Mouse (Mus musculus) lung, postnatal 36 days (tissue): ENCODE data around the gene Vps4b.
A peak's percentile ranks its signal among the peaks of the same experiment; 100 is the strongest.

Experiments used
- DNase-seq: peaks from one replicate; pipeline ENCODE4 v3.0.0; 2022; ENCODE audit warnings: mixed read lengths

Vps4b gene

DNA sequence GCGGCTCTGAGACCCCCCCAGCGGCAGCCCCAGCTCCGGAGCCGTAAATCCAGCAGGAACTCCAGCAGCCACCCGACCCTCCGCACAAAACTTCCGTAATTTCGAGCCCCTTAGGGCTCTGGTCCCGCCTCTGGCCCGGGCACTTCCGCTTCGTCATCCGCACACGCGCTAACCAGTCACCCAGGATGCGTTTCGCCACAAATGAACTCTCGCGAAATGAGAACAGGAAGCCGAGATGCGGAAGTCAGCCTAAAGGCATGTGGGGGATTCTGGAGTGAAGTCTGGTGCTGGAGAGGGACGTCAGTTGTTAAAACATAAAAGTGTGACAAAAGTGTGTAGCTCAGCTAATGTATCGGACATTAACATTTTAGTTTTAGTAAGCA lies at the start of gene Vps4b:
TSS of gene Vps4b (minus strand) at position 187 of the 383 bp plus-strand sequence.
- peak; percentile 97 for DNase-seq

DNA sequence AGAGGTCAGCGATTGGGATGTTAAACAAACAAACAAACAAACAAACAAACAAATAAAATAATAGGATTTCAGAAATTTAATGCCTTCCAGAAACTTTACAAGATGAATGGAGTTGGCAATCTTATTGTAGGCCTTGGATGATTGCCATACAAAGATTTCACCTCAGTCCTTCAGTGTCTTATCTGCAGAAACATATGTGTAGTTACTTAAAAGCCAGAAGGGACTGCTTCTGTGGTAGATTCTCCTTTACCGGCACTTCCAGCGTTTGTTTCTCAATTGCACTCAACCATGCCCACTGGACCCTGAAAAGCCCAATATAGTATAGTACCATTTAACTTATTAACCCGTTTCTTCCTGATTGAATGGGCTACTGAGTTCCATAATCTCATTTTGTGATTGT lies 32.3 kb upstream of the Vps4b start:
- no peak for DNase-seq

DNA sequence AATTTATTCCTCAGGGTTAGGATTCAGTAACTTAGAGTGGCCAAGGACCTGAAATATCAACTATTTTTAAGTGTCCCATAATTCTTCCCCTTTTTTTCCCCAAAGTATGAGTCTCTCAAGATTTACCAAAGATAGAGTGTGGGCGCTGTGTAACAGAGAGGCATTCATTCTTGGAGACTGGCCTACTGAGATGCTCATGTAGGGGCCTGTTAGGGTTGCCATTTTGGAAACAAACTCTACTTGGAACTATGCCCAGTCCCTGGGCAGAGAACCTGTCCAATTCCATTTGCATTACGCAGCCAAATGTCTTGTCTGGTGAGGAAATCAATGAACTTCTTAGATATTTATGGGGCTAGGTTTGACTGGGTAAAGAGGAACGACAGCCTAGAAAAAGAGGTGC lies 25.8 kb upstream of the Vps4b start:
- no peak for DNase-seq

DNA sequence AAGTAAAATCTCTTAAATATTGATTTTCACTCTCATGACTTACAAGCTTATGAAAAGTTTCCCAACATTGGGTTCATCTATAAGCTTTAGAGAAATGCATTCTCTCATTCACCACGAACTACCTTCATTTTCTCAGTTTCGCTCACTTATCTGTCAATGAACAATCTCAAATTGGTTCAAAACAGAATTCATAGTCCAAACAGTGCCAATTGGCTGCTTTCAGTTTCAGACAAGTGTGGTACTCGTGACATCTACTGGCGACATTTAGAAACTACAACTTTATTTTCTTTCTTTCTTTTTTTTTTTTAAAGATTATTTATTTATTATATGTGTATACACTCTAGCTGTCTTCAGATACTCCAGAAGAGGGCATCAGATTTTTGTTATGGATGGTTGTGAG lies 21.8 kb upstream of the Vps4b start:
- DNase-seq: peak; percentile 23

DNA sequence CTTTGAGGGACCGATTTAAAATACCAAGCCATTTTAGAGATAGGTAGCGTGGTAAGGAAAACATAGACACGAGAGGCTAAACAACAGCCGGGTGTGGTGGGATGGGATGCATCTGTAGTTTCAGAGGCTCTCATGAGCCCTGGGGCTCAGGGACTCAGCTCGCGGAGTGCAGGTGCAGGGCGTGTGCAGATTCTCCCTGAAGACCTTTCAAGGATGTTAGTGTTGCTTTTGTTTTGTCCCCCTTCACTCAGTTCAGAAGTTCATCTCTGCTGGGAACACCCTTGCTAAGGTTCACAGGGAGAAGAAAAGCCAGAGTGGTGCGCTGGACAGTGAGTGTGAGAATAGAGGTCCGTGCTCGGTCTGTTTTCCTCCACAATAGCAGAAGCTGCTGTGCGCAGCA lies 20.2 kb upstream of the Vps4b start:
- no peak for DNase-seq

DNA sequence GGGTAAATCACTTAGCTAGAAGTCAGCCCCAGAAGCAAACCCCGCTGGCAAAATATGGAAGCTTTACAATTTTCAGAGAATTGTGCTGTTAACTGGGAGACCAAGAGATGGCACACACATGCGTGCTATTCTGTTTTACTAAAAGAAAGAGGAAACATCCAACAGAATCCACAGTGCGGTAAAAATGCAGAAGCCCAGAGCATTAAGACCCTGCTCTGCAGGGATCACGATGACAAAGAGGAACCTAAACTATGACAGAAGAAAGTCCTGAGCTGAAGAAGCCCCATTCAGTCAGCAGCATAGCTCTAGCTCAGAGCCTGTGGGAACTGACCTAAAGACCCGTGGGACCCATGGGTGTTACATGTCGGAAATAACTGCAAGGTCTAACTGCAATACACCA lies 18.7 kb upstream of the Vps4b start:
- no peak for DNase-seq

DNA sequence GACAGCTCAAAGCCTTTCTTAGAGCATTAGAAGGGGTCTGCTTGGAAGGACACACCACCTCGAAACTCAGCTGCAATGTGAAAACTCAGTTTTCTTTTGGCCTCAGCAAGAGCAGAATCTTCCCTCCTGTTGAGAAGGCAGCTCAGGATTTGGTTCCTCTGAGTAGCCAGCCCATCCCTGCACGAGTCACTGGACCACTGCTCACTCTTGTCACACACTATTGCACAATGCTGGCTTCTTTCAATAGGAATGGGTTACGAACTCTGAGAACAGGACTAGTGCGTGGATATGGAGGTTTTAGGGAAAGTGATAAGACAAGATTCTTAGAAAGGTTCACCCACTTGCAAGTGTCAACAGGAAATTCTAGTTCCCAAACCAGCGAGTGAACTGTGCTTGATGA lies 18.3 kb upstream of the Vps4b start:
- DNase-seq: no peak

DNA sequence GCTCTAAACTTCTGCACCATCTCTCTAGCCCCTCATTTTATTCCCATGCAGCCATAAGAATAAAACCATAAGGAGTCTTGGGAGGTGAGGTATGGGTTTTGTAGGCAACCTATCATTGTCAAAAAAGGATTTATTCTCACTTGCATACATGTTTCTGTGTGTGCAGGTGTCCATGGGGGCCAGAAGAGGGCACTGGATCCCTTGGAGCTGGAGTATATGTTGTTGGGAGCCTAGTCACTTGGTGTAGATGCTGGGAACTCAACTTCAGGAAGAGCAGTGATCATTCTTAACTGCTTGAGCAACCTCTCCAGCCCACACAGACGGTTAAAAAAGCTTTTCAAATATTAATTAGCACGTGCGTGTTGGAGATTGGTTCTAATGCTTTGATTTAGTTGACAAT lies 3.4 kb upstream of the Vps4b start:
- no peak for DNase-seq

DNA sequence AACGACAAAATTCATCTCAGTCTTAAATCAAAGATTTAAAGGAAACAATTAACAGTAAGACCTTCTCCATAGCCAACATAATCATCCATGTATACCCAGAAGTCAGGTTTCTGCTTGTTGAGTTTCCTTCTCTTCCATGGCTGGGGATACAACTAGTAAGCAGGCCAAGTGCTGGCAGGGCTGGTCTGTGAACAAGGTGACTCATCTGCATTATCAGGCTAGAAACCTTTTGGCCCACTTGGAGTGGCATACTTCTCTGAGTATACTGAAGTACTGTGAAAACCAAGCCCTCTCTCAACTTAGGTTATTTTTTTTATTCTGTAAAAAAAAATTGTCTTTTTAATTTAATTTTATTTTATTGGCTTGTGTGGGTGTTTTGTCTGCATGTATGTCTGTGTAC lies 2.9 kb upstream of the Vps4b start:
- DNase-seq: peak; percentile 51

DNA sequence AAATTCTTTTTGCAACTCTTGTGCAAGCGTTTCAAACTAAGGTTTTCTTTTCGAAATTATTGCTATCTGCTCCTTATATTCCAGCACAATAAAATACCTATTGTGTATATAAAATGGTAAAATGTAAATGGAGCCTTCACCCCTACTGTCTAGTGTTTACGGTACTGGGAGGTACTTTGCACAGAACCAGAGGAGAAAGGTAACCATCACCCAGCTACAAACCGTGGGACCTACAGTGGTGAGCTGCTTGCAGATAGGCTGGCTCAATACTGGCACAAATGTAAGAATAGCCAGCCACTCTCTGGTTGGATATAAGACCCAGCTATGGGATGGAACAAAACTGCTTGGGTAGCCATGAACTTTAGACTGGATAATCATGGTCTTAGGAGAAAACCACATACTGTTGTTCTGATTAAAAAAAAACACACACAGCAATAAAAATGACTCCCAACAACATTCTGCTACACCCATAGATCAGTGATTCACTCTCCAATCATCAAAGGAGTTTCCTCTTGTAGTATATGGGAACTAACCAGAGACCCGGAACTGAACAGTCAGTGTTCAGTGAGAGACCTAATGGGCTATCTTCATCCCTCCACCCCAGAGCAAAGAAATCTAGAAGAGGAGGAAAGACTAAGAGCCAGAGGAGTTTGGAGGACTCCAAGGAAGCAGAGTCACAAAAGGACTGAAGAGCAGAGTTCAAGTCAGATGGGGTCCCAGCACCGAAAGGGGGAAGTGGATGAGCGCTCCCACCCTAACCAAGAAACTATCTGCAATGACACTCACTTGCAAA lies 655 bp upstream of the Vps4b start:
- no peak for DNase-seq

DNA sequence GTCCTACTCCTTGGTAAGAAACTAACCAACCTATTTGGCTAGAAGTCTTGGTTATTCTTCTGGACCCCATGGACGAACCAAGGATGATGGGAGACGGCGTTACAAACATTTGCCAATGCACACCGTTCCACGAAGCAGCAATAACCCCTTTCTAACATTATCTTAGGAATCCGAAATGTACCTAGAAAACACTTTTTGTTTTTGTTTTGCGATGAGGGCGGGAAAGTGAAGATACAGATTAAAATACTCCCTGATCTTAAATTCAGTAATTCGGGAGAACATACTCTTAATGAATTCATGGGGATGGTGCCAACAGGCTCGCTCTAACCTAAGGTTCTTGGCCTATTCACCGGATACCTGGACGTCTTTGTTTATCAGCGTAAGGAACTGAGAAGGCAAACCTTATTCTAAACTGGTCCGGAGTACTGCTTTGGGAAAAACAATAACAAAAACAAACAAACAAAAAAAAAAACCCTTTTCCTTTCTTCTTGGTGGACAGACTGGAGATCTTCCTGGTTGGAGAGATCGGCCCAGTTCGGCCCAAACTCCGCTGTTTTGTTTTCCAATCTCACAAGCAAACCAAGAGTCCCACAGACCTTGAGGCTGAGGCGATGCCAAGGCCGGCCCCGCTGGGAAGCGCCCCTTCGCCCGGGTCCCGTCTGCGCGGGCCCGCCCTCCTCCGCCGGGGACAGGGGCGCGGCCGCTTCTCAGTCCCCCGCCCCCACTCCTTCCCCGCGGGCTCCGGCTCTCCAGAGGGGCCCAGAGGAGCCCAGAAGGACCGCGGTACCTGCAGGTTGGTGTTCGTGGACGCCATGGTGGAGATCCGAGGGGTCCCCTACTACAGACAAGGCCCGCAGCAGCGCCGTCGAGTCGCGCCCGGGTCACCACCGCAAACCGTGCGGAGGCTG lies 640 bp downstream of the Vps4b start:
- DNase-seq: peak; percentile 33

DNA sequence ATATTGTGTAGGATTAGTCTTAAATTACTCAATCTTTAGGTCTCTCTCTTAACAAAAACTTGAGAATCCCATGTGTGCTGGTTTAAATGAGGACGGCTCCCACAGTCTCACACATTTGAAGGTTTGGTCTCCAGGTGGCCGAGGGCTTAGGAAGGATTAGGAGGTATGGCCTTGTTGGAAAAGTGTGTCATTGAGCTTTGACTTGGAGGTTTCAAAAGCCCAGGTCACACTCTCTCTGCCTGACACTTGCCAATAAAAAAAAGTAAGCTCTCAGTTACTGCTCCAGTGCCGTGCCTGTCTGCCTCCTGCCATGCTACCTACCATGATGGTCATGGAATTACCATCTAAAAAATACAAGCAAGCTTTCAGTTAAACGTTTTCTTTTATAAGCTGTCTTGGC lies 21.6 kb downstream of the Vps4b start:
- DNase-seq: no peak

DNA sequence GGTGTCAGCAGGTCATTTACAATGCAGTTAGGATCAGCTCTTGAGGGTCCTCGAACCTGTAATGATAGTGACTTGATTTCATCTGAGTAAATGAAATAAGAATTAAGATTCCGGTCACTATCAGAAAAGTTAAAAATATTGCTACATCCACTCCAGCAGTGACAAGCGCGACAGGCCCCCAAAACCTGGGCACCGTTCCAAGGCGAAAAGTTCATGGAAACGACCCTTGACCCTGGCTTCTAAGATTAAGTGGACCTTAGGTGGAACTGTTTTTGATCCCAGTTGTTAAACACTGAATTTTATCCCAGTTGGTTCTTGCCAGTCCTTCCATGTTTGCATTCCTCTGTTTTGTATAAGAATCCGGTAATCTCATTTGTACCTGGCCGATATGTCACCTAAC lies 22.4 kb downstream of the Vps4b start:
- DNase-seq: no peak

DNA sequence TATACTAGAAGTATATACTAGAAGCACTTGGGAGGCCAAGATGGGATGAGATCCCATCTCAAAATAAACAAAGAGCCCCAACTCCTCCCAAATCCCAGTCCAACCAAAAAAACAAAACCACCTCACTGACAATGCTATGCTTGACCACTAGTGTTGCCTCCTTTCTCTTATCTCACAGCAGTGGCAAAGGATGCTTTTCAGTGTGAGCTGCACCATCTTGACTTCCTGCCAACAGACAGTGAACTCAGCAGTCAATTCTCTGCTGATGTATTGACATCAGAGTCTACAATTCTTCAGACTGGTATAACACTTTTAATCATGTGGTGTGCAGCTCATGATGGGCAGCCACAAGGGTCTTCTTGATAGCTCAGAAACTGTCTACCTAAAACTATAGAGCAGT lies 27.8 kb downstream of the Vps4b start:
- no peak for DNase-seq

DNA sequence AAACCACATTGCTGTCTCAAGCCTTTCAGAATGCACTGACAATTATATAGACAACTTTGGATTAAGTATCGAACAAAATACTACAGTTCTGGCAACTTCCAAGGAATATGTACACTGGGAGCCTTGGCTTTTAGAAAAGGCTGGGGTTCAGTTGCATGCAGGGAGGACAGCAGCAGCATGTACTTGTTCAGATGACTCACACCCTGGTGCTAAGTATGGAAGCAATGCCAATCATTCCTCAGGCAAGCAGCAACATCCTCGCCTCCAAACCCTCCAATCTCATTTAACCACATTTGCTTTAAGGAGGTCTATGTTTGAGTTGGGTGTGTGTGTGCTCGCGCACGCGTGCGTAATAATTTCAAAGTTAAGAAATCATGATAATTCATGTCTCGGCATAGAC lies 30.8 kb downstream of the Vps4b start:
- no peak for DNase-seq

DNA sequence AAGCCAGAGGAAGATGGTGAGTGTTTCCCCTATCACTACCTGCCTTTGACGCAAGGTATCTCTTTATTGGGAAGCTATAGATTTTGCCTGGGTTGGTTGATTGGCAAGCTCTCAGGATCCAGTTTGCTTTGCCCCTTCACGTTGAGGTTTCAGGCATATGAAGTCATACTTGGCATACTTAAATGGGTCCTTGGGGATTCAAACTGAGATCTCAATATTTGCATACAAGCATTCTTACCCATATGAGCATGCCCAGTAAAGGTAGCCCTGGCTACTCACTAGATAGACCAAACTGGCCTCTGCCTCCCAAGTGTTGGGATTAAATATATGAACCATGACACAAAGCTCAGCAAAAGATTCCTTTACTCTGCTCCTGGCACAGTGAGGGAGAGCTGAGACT lies 31.7 kb downstream of the Vps4b start:
- DNase-seq: no peak

DNA sequence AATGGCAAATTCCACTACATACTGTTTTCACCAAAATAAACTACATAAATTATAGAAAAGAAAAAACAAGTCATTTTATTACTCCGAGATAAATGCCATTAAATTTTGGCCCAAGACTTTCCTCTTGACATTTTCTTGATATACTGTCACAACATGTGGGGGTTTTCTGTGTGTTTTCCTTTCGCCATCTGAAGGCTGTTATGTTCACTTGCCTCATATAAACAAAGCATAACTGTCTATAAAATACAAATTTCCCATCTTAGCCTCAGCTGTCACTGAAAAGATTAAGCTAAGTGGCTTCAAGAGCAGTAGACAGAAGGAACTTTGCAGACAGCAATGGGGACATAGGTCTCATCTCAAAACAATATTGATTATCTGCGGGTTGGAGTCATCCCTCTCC lies 32.2 kb downstream of the Vps4b start:
- DNase-seq: no peak

DNA sequence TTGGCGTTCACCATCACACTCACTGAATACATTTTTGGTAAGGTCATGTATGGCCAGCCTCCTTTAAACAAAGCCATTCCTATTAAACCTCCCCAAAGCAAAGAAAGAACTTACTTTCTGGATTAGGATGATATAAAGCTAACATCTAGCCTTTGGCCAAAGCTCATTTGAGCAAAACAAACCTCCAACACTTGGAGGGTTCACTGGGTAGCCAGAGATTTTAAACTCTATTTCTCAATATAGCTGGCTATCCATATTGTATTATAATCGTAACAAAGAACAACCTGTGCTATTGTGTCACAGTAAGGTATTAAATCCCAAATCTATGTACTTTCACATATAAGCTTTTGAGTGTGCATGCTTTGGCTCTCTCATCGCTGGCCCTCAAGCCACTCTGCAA lies 35.8 kb downstream of the Vps4b start:
- DNase-seq: no peak

DNA sequence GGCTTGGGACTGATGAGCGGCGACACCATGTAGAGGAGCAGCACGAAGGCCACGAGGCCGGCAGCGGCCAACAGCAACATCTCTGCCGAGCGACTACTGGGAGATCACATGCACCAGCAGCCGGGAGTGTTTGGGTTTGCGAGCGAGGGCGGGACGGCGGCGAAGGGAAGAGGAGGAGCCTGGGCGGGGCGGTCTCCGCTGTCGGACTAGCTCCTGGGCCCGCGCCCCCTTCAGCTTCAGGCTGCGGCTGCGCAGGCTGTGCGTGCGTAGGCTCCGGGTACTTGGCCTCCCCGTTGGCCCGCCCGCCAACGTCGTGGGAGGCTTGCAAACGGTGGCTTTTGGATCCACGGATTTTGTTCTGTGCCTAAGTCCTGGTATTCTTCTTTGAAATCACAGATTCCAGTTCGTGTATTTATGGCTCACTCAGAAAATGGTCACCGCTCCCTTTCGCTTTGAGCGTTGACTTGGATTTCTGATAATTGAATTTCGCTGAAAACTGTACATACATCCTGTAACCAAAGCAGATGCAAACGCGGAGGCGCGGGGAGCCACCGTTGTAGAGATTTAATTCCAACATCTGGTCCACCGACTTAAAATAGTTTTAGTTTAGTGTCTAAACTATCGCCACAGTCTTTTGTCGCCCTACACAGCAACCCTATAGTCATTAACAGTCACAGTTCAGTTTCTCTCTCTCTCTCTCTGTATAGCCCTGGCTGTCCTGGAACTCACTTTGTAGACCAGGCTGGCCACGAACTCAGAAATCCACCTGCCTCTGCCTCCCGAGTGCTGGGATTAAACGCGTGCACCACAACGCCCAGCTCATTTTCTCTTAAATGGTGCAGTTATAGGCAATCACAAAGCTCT lies 36.7 kb downstream of the Vps4b start, which contains the start of gene Kdsr:
TSS of gene Kdsr (minus strand) at position 156 of the 864 bp plus-strand sequence.
- peak; percentile 98 for DNase-seq

DNA sequence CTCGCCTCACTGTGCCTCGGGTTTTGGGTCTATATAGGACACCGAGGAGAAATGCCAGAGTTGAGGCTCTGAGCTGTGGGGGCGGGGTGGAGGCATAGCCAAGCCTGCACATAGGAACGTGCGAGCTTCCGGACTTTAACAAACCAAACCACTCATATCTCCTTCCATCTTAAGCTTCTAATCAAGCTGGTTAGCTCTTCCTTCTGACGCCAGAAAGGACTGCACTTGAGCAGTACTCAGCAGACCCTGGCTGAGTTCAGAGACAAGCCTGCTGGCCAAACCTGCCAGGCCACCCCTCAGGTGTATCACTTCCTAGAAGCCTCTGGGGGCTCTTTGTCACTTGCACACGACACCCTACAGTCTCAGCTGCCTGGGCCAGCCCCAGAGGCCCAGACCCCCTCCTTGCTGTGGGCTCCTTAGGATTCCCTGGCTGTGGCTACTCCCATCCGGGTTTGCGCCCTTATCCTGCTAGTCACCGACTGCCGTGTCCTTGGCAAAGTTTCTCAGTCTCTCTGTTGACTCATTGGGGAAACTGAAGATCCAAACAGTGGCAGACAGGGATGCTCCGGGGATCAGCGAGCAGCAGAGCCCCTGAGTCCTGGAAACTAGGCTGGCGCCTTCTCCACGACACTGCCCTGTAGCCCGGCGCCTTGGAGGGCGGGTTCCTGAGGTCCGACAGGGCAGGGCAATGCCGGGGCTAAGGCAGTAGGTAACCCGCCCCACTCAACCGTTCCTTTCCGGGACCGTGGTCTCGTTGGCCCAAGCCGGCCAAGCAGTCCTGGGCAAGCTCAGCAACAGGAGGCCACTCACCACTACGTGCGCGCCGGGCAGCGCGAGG lies 37.6 kb downstream of the Vps4b start:
- DNase-seq: peak; percentile 52

DNA sequence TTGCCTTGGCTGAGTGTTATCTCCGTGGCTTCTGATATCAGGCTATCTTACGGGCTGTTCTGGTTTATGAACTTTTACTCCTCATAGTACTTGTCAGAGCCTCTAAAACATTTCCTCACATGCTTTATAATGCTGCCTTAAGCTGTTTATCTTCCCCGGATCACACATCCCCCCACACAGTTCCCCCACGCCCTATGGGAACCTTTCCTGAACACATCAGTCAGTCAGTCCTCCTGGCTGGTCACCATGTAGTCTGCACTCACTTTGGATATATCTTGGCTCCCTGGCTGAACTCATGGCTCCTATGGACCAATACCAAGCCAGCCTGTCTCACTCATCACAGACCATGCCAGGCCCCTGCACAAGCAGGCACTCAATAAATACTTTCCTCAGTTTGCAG lies 39.9 kb downstream of the Vps4b start:
- peak; percentile 39 for DNase-seq

DNA sequence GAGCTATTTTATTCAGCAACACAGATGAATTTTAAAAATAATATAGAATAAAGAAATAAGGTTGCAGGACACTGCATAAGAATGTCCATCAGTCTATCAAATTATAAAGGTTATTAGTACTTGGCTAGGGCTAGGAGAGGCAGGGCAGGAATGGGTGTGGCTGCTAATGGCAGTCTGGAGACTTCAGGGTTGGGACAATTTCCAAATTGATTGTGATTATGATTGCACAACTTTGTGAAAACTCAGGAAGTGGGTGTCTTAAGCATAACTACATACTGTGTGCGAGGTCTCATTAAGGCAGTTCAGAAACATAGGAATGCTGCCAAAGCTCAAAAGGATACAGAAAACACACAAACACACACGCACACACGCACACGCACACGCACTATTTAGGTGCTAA lies 44.5 kb downstream of the Vps4b start:
- peak; percentile 71 for DNase-seq
